Mouse (Mus musculus) urinary bladder, postnatal 14 days (tissue): ENCODE measurements around the gene Tspyl1.

Experiments used
- DNase-seq: peaks from one replicate; pipeline ENCODE4 v3.0.0; 2021; ENCODE audit warnings: low spot score

The Tspyl1 gene

GRCm38 (mm10) chr10:34300368-34300767, 18.4 kb downstream of the Tspyl1 start:
- DNase-seq, result no peak

GRCm38 (mm10) chr10:34307070-34307469, 25.1 kb downstream of the Tspyl1 start:
- DNase-seq, result no peak

- DNase-seq, result no peak
Measured at GRCm38 (mm10) chr10:34309915-34310685, 28.1 kb downstream of the Tspyl1 start.

GRCm38 (mm10) chr10:34312536-34312935, 30.5 kb downstream of the Tspyl1 start:
- no peak for DNase-seq

- no peak for DNase-seq
Measured at GRCm38 (mm10) chr10:34316571-34317216, 34.7 kb downstream of the Tspyl1 start.

- DNase-seq, result no peak
Measured at GRCm38 (mm10) chr10:34317217-34317606, 35.2 kb downstream of the Tspyl1 start.

GRCm38 (mm10) chr10:34320809-34321208, 38.8 kb downstream of the Tspyl1 start:
- DNase-seq, result no peak

- no peak for DNase-seq
Measured at GRCm38 (mm10) chr10:34326701-34327100, 44.7 kb downstream of the Tspyl1 start.

- DNase-seq, result no peak
Measured at GRCm38 (mm10) chr10:34327144-34327543, 45.2 kb downstream of the Tspyl1 start.

- DNase-seq, result peak; percentile 44
Measured at GRCm38 (mm10) chr10:34328310-34328709, 46.3 kb downstream of the Tspyl1 start.
